Mouse (Mus musculus): ENCODE data around the gene Atp8b3.

- TF ChIP-seq CTCF (IDR thresholded peaks at IDR 0.05; ENCODE audit: control insufficient read depth, insufficient read depth, insufficient read length) (no peak), MYOG (IDR thresholded peaks at IDR 0.05; ENCODE audit: control insufficient read depth, extremely low read depth, insufficient read length) (no peak), USF1 (IDR thresholded peaks at IDR 0.05; ENCODE audit: low read depth) (no peak), MYOD1 (IDR thresholded peaks at IDR 0.05; ENCODE audit: control insufficient read depth, insufficient read length, low read depth) (no peak), MAX (IDR thresholded peaks at IDR 0.05) (no peak), CEBPB (IDR thresholded peaks at IDR 0.05; ENCODE audit: low read depth) (no peak), FOSL1 (IDR thresholded peaks at IDR 0.05; ENCODE audit: insufficient read depth, low read length, poor library complexity, severe bottlenecking) (no peak)
Observed at GRCm38 (mm10) chr10:80490051-80490450, 48.9 kb downstream of the Atp8b3 start.

Measured in C2C12 (cell line).